Mouse (Mus musculus) cerebellum, adult 9-11 months (tissue): ENCODE results near the gene Soat2.

Source experiments
- DNase-seq: peaks from one replicate; pipeline ENCODE4 v3.0.0; 2022

Gene Soat2

GRCm38 (mm10) chr15:102150301-102151135 lies at the start of gene Soat2:
Soat2 (plus strand) TSS chr15:102150526.
- DNase-seq, result no peak

GRCm38 (mm10) chr15:102100996-102101671 lies 49.2 kb upstream of the Soat2 start:
- peak; percentile 49 for DNase-seq

DNA sequence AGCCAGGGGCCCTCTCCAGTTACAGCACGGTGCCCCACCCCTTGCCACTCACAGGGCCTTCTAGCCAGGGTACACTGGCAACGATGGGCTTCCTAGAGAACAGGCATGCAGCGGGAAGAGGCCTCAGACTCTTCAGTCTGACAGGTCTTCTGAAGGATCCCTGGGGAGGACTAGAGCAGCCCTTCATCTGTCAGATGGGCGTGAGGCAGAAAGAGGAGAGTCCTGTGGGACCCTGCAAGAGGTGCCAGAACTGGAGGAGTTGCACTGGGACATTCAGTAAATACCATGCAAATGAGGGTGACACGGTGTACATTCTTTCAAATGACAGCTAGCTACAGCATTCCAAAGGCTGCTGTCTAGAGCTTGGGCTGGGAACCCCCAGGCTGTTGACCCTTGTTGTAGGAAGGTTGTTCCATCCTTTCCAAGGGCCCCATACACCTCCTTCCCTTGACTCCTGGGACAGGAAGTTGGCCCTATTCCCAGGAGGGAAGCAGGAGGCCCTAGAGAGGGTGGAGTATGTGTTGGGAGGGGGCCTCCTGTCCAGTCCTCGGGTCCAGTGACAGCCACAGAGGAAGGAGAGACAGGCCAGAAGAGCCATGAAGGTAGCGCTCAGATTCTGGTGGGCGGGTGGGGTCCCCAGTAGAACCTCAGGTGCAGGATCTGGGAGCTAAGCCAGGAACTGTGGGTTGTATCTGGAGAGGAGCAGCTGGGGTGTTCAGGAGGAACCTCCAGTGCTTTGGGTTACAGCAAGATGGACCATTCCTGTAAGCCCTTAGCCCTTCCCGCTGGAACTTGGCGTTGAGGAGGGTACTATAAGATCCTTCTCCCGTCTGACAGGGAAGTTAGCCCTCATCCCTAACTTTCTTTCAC lies 48.4 kb upstream of the Soat2 start:
- DNase-seq, result peak; percentile 36

DNA sequence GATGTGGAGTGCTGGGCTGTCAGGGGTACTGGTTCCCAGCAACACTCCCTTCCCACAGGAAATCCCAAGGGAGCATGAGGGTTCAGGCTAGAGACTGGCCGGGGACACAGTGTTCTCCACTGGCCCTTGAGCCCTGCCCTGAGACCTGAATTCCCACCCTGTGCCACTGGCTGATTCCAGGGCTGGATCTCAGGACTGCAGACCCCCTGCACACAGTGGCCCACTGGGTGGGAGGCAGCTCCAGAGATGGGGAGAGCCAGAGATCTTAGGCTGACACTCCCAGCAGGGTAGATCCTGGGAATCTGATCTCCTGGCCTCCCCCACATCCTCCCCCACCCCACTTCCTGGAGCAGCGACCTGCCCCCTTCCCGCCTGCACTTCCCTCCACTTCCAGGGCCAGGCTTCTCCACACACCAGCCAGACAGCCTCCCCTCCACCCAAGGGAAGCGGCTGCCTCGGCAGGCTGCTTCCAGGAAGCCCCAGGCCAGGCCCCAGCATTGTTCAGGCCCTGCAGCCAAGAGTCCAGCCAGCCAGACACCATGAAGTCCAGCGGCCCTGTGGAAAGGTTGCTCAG lies 47.7 kb upstream of the Soat2 start:
- no peak for DNase-seq

- DNase-seq, result peak; percentile 30
Observed at GRCm38 (mm10) chr15:102103371-102103946, 46.9 kb upstream of the Soat2 start.

DNA sequence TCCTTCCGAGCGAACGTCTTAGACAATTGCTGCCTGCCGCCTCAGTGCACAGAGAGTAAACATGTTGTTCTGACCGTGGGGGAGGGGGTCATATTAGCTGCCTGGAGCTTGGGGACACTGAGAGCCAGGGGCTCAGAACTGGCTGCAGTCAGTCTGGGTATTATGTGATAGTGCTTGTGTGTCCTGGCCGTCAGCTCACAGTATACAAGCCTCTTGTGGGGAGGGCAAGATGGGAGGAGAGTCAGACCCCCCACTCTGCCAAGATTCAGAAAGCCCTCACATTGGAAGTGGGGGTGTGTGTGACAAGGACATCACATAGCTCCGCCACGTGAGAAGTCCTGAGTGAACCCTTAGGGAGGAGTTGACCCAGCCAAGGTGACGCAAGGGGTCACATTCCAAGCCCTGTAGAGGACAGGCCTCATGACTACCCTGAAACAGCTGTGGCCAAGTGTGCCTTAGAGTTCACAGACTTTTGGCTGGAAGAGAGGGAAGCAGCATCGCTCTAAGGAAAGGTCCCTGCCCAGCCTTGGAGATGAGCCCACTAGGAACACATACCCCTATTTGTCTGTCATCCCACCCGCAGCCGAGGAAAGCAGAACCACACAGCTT lies 46.3 kb upstream of the Soat2 start:
- DNase-seq, result peak; percentile 12

DNA sequence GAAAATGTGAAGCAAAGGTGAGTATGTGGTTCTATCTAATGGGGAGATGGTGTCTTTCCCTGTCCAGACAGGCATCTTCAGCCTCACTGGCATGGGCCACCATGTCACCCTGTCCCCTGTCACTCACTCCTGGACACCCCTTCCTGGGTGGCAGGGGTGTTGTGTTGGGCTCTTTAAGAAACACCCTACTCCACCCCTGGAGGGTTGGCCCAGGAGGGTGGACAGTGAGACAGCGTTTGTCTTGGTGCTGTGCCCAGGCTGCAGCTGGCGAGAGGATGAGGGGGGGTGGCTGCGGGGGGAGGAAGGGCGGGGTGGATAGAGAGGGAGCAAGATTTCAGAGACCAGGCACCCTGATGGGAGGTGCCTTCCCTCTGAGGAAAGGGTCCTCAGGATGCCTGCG lies 45.0 kb upstream of the Soat2 start:
- DNase-seq, result peak; percentile 30

GRCm38 (mm10) chr15:102105764-102106730 lies 44.3 kb upstream of the Soat2 start:
- peak; percentile 51 for DNase-seq

DNA sequence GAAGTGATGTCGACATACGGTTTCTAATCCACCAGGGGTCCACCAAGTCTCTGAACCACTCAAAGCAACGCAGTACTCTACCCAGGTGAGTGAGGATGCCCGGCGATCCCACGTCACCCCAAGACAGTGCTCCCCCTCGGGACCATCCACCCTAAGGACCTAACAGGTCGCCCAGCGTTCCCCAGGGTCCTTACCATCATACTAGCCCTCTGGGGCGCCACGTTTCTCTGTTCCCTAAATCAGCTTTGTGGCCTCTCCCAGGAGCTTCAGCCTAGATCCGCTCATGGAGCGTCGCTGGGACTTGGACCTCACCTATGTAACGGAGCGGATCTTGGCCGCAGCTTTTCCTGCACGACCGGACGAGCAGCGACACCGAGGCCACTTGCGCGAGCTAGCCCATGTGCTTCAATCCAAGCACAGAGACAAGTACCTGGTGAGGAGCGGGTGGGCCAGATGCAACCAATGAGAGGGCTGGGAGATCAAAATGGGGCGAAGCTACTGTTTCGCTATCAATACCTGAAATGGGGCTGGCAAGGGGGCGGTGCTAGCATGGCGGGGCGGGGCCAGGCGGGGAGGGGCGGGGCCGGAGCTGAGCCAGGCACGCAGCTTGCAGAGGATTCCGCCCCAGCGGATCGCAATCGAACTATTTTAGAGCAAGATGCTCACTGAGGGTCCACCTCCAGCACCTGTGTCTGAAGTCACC lies 43.4 kb upstream of the Soat2 start:
- DNase-seq, result peak; percentile 51

DNA sequence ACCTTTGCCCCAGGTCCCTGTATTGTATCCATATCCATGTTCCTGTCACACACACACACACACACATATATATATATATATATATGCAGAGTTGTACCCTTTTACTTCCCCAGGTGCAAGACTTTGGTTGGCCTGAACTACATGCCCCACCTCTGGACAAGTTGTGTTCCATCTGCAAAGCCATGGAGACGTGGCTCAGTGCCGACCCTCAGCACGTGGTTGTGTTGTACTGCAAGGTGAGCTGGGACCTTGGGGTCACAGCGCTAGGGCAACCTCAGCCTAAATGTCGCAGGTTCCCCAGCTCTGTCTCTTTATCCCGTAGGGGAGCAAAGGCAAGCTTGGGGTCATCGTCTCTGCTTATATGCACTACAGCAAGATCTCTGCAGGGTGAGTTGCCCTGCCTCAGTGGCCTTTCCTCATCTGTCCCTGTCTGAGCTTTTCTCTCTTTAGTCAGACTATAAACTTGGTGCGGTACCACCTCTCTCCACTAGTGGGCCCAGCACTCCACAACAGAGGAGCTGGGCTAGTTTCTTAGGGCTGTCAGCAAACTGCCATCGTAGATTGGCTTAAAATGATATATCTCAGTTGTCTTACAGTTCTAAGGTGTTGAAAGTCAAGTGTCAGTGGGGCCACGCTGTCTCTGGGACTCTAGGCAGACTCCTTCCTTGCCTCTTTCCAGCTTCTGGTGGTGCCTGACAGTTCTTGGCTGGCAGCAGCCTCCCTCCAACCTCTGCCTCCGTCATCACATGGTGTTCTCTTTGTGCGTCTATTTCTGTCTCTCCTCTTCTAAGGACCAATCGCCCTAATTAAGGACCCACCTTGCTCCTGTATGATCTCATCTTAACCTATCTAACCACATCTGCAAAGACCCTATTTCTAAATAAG lies 42.4 kb upstream of the Soat2 start:
- DNase-seq, result peak; percentile 72

DNA sequence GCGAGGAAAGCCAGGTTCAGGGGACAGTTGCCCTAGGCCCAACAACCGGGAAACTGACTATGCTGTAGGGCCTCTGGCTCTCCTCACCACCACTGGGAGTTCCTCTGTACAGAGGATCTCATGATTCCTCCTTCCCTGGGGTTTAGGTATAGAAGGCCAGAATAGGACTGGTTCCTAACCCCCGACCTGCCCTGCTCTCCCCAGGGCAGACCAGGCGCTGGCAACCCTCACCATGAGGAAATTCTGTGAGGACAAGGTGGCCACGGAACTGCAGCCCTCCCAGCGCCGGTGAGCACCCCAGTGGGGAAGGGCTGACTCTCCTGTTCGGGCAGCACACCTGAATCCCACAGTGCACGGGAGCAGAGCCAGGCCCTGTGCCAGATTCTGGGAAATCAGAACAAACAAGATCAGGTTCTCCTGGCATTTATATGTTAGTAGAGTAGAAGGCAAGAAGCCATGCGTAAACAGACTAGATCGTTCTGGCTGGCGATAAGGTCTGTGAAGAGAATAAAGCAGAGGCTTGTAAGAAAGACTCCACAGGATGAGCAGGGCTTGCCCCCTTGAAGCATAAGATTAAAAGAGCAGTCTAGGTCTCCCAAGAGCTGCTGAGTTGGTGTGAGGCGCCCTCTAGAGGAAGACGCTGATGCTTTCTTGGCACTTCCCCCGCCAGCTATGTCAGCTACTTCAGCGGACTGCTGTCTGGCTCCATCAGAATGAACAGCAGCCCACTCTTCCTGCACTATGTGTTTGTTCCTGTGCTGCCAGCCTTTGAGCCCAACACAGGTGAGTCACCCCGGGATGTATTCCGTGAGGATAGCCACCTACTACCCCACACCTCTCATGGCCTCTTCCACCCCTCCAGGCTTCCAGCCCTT lies 41.4 kb upstream of the Soat2 start:
- DNase-seq, result peak; percentile 83

DNA sequence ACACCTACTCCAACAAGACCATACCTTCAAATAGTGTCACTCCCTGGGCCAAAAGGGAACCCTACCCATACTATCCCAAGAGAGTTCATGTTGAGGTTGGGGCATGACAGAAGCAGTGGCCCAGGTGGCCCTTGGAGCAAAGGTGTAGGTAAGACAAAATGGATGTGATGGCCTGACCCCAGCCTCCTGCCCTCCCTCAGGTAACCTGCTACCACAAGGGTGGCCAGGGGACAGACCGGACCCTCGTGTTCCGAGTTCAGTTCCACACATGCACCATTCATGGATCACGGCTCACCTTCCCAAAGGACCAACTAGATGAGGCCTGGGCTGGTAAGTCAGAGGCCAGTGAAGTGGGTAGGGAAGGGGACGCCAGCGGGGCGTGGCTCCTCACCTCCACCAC lies 40.1 kb upstream of the Soat2 start:
- peak; percentile 33 for DNase-seq

DNA sequence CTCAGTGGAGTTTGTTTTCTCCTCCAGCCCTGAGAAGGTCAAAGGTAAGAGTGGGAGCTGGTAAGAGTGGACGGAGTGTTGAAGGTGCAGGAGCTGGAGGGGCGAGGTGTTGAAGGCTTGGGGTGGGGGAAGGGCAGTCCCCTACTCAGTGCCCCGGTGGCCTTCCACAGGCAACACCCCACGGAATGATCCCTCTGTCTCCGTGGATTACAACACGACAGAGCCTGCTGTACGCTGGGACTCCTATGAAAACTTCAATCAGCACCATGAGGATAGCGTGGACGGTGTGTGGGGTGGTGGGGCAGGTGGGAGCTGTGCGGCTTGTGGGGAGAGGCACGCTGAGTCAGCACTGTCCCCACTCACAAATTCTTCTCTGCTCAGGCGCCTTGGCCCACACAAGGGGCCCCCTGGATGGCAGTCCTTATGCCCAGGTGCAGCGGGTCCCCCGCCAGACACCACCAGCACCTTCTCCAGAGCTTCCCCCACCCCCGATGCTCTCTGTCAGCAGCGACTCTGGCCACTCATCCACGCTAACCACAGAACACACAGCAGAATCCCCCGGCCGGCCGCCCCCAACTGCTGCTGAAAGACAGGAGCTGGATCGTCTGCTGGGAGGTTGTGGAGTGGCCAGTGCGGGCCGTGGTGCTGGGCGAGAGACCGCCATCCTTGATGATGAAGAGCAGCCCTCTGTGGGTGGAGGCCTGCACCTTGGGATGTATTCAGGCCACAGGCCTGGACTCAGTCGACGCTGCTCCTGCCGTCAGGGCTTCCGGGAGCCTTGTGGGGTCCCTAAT lies 39.4 kb upstream of the Soat2 start:
- peak; percentile 37 for DNase-seq

- DNase-seq, result no peak
Observed at GRCm38 (mm10) chr15:102111495-102111829, 38.9 kb upstream of the Soat2 start.

DNA sequence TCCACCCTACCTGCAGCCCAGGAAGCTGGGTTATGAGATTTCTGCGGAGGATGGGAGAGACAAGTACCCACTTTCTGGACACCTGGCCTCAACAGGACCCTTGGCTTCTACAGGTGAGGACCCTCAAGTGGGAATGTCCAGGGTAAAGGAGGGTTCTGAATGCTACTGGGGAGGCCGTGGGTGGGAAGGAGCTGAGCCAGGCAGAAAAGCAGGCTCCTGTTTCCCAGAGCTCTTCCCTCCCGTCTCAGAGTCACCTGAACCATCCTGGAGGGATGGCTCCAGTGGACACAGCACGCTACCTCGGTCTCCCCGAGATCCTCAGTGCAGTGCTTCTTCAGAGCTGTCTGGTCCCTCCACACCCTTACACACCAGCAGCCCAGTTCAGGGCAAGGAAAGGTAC lies 38.1 kb upstream of the Soat2 start:
- no peak for DNase-seq

GRCm38 (mm10) chr15:102112827-102113226 lies 37.5 kb upstream of the Soat2 start:
- no peak for DNase-seq

DNA sequence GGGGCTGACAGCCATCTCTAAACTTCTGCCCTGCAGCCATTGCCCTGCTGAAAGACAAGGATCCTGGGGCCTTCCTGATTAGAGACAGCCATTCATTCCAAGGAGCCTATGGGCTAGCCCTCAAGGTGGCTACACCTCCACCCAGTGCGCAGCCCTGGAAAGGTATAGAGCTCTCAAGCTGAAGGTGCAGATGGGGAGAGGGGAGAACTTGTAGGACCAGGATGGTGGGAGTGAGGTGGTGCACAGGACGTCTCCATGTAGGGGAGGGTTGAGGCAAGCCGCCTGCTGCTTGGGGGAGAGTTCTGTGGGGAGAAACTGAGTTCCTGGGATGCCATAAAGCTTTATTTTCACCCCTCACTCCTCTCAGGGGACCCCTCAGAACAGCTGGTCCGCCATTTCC lies 36.7 kb upstream of the Soat2 start:
- no peak for DNase-seq
